Mouse (Mus musculus): ENCODE results near the gene Mical2. TPM values are rescaled to one million over a fixed set of nuclear protein-coding genes. Genes with fewer than 3 reads are reported as not detected.

Mical2 gene
- polyA plus RNA-seq, 2 experiments, result 5.0 to 7.5 TPM

DNA sequence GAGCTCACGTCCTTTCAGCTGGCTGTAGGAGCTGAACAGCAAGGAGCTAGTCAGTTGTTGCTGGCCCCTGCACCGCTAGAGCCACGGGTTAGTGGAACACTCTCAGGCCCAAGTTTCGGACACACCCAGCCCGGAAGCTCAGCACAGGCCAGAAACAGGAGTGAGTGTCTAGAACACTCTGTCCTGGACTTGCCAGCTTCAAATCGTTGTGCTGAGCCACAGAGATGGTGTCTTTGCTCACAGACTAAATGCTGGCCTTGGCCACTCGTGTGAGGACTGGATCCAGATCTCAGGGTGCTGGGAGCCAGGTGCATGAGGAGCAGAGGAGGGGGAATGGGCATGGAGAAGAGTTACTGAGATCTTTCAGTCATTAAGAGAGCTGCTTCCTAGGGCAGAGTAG, 6.1 kb downstream of the Mical2 start:
- H3K36me3 ChIP-seq (ENCODE audit: control insufficient read depth, insufficient read depth, low read length), result no peaks in the 10 kb centered on the region
- no peak overlapping the region for H3K4me2 ChIP-seq (replicated peaks; ENCODE audit: low read depth, low read length, severe bottlenecking)
- no peak for TF ChIP-seq POLR2A (IDR thresholded peaks at IDR 0.05; ENCODE audit: borderline replicate concordance, extremely low read depth, insufficient read depth, insufficient read length)
- no peak overlapping the region for H3K4me3 ChIP-seq (replicated peaks; ENCODE audit: low read length)
- DNase-seq (ENCODE audit: low spot score), result no peak
- 77% methylated on average over 7 of the region's 7 CpGs for WGBS
- H3K9me3 ChIP-seq (ENCODE audit: control insufficient read depth, low read length), result no peaks in the 10 kb centered on the region
- ATAC-seq (ENCODE audit: low FRiP score, low read depth), result no peak
- peaks cover 6% of the 10 kb centered on the region; the same call in 1 of the 2 replicates for H3K4me1 ChIP-seq (ENCODE audit: control insufficient read depth, insufficient read depth, low read length)
- no peak overlapping the region for H3K9ac ChIP-seq (ENCODE audit: low read depth, low read length, severe bottlenecking)
- no peak overlapping the region for H3K27ac ChIP-seq (replicated peaks; ENCODE audit: low read depth, low read length)
- peaks cover 12% of the 10 kb centered on the region for H3K27me3 ChIP-seq (ENCODE audit: control insufficient read depth, insufficient read depth, low read length)

DNA sequence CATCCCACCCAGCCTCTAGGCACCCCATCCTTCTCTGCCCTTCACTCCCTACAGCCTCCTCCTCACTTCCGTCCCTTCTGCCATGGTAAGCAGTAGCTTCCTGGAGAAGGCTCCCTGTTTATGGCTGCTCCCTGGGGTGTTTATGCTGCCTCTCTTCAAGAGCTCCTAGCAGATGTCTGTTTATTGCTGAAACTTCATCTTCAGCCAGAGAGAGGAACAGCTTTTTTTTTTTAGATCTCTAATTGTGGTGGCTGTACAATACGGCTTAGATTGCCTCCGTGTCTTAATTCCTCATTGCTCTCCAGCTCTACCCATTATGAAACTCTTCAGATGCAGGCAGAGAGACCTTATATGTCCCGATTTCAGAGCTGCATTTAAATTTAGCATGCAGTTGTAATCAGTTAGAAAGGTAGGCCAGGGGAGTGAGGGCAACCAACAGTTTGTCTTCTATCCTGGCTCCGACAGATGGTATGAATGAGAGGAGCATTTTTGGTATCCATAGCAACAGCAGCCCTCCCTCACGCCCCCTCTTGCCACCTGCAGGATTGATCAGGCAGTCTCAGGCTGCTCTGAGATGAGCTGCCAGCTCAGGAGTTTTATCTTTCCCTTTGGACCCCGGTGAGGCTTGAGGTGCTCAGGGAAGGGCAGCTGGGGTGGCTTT, 7.8 kb downstream of the Mical2 start:
- Histone ChIP-seq H3K27me3 (ENCODE audit: control insufficient read depth, insufficient read depth, low read length) (no peaks in the 10 kb centered on the region), H3K9me3 (ENCODE audit: control insufficient read depth, low read length) (no peaks in the 10 kb centered on the region), H3K36me3 (ENCODE audit: control insufficient read depth, insufficient read depth, low read length) (no peaks in the 10 kb centered on the region), H3K4me3 (replicated peaks; ENCODE audit: low read length) (no peak overlapping the region), H3K27ac (replicated peaks; ENCODE audit: low read depth, low read length) (no peak overlapping the region), H3K4me1 (ENCODE audit: control insufficient read depth, insufficient read depth, low read length) (peaks cover 4% of the 10 kb centered on the region; the same call in 1 of the 2 replicates), H3K9ac (ENCODE audit: low read depth, low read length, severe bottlenecking) (no peak overlapping the region), H3K4me2 (replicated peaks; ENCODE audit: low read depth, low read length, severe bottlenecking) (no peak overlapping the region)
- TF ChIP-seq POLR2A (IDR thresholded peaks at IDR 0.05; ENCODE audit: borderline replicate concordance, extremely low read depth, insufficient read depth, insufficient read length), result no peak
- no peak for ATAC-seq (ENCODE audit: low FRiP score, low read depth)
- WGBS, result 21% methylated on average over 7 of the region's 7 CpGs
- DNase-seq (ENCODE audit: low spot score), result peak; percentile 31

DNA sequence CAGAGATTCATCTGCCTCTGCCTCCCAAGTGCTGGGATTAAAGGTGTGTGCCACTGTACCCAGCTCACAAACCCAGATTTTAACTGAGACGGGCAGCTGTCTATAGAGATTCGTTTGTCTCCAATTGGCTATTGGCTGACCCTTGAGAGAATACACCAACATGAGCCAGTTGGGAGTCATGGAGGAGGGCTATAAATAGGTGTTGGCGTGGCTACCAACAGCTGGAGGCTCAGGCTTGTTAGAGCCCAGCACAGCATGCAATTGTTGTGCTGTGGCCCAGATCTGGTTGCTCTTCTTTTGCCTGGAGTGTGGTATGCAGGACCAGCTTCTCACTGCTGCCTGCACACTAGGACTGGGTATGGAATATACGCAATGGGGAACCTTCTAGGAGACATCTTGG, 8.8 kb downstream of the Mical2 start:
- DNase-seq (ENCODE audit: low spot score) (peak; percentile 17), ATAC-seq (ENCODE audit: low FRiP score, low read depth) (no peak; the same call in 1 of the 2 replicates)
- no peak overlapping the region for H3K4me3 ChIP-seq (replicated peaks; ENCODE audit: low read length)
- peaks cover 4% of the 10 kb centered on the region; the same call in 1 of the 2 replicates for H3K4me1 ChIP-seq (ENCODE audit: control insufficient read depth, insufficient read depth, low read length)
- H3K9me3 ChIP-seq (ENCODE audit: control insufficient read depth, low read length), result no peaks in the 10 kb centered on the region
- H3K27me3 ChIP-seq (ENCODE audit: control insufficient read depth, insufficient read depth, low read length), result no peaks in the 10 kb centered on the region
- no peak overlapping the region for H3K9ac ChIP-seq (ENCODE audit: low read depth, low read length, severe bottlenecking)
- no peaks in the 10 kb centered on the region for H3K36me3 ChIP-seq (ENCODE audit: control insufficient read depth, insufficient read depth, low read length)
- H3K27ac ChIP-seq (replicated peaks; ENCODE audit: low read depth, low read length), result no peak overlapping the region
- no peak for TF ChIP-seq POLR2A (IDR thresholded peaks at IDR 0.05; ENCODE audit: borderline replicate concordance, extremely low read depth, insufficient read depth, insufficient read length)
- WGBS, result 47% methylated on average over 4 of the region's 4 CpGs
- no peak overlapping the region for H3K4me2 ChIP-seq (replicated peaks; ENCODE audit: low read depth, low read length, severe bottlenecking)

DNA sequence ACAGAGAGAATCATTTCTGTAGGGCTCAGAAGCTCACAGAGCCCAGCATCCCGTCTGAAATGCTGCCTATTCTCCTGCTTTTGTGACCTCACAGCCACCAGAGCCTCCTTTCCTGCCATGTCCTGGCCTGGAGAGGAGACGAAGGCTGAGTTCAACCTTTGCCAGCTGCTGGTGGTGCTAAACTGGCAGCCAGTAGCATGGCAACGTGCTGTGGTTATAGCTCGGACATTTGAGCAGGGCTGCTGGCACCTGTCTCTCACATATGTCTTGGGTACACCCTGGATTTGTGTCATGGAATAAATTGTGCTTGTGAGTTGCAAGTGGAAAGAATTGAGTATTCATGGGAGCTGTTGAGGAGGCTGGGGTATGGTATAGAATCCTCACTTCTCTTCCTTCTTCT, 9.8 kb downstream of the Mical2 start:
- TF ChIP-seq POLR2A (IDR thresholded peaks at IDR 0.05; ENCODE audit: borderline replicate concordance, extremely low read depth, insufficient read depth, insufficient read length), result no peak
- WGBS, result 76% methylated on average over 4 of the region's 4 CpGs
- H3K27ac ChIP-seq (replicated peaks; ENCODE audit: low read depth, low read length), result no peak overlapping the region
- H3K4me1 ChIP-seq (ENCODE audit: control insufficient read depth, insufficient read depth, low read length), result peaks cover 4% of the 10 kb centered on the region; the same call in 1 of the 2 replicates
- ATAC-seq (ENCODE audit: low FRiP score, low read depth) (no peak), DNase-seq (ENCODE audit: low spot score) (no peak)
- H3K27me3 ChIP-seq (ENCODE audit: control insufficient read depth, insufficient read depth, low read length), result no peaks in the 10 kb centered on the region
- H3K4me3 ChIP-seq (replicated peaks; ENCODE audit: low read length), result no peak overlapping the region
- H3K36me3 ChIP-seq (ENCODE audit: control insufficient read depth, insufficient read depth, low read length), result no peaks in the 10 kb centered on the region
- no peak overlapping the region for H3K4me2 ChIP-seq (replicated peaks; ENCODE audit: low read depth, low read length, severe bottlenecking)
- H3K9ac ChIP-seq (ENCODE audit: low read depth, low read length, severe bottlenecking), result no peak overlapping the region
- H3K9me3 ChIP-seq (ENCODE audit: control insufficient read depth, low read length), result no peaks in the 10 kb centered on the region

DNA sequence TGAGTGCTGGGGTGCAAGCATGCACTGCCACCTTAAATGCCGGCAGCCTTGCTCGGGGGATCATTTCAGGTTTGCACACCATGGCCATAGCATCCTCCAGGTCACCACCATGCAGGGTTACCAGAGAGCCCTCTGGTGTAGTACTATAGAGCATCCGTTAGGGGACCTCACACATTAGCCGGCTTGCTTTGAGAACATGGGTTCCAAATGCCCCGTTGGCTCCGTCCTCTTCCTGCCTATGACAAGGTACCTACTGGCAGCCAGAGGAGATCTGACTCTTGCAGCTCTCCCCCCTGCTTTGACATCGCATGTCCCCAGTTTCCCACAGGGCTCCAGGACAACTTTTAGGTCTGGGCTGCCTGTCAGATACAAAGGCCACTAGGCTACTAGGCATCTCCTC, 11.6 kb downstream of the Mical2 start:
- 90% methylated on average over 7 of the region's 7 CpGs for WGBS
- ATAC-seq (ENCODE audit: low FRiP score, low read depth) (no peak), DNase-seq (ENCODE audit: low spot score) (no peak)
- no peak for TF ChIP-seq POLR2A (IDR thresholded peaks at IDR 0.05; ENCODE audit: borderline replicate concordance, extremely low read depth, insufficient read depth, insufficient read length)
- Histone ChIP-seq H3K4me1 (ENCODE audit: control insufficient read depth, insufficient read depth, low read length) (peaks cover 4% of the 10 kb centered on the region; the same call in 1 of the 2 replicates), H3K9me3 (ENCODE audit: control insufficient read depth, low read length) (no peaks in the 10 kb centered on the region), H3K4me3 (replicated peaks; ENCODE audit: low read length) (no peak overlapping the region), H3K27me3 (ENCODE audit: control insufficient read depth, insufficient read depth, low read length) (no peaks in the 10 kb centered on the region), H3K27ac (replicated peaks; ENCODE audit: low read depth, low read length) (no peak overlapping the region), H3K36me3 (ENCODE audit: control insufficient read depth, insufficient read depth, low read length) (no peaks in the 10 kb centered on the region), H3K9ac (ENCODE audit: low read depth, low read length, severe bottlenecking) (no peak overlapping the region), H3K4me2 (replicated peaks; ENCODE audit: low read depth, low read length, severe bottlenecking) (no peak overlapping the region)

Measured in limb, embryonic 14.5 days (tissue).